In the genomic region with DNA sequence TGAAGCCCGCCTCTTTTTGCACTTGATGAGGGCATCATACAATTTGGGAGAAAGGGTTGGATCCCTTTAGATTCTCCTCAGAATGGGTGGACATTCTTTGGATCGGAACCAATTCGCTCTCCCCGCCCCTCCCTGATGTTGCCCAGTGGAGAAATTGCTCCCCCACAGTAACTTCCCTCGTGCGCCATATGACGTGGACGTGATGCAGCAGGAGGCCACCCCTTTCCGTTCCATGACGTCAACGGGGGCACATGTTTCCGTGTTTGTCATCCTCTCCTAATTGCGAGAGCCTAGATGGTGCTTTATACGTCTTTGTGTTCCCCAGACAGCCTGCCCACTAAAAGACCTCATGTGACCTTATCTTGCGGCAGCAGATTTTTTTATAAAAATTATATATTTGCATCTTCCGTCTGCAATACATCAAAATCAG, we compare ENCODE assay signal across 8 mouse cellular contexts. TPM values are rescaled to one million over a fixed set of nuclear protein-coding genes. Genes with fewer than 3 reads are reported as not detected.
DNase-seq lines count a peak whose midpoint lies in the region; ATAC-seq and TF ChIP-seq lines count a peak whose summit lies in the region.

No protein-coding gene starts in this region.

- peak; percentile 43; the same call in 1 of the 2 replicates for TF ChIP-seq POLR2A in cerebellum, adult 2 months (IDR thresholded peaks at IDR 0.05; ENCODE audit: borderline replicate concordance, insufficient read depth, low read length)
- TF ChIP-seq POLR2A in olfactory bulb, adult 2 months (IDR thresholded peaks at IDR 0.05; ENCODE audit: insufficient read depth, low read depth, low read length) = no peak

- peak overlapping the region; percentile 66 for H3K4me3 ChIP-seq in cerebellum, adult 2 months (replicated peaks; ENCODE audit: insufficient read depth, low read depth, low read length)
- peak overlapping the region; percentile 76 for H3K4me3 ChIP-seq in forebrain, postnatal 0 days (ENCODE audit: low read depth, low read length)
- H3K4me3 ChIP-seq in lung, embryonic 15.5 days = peak overlapping the region; percentile 72
- H3K4me3 ChIP-seq in olfactory bulb, adult 2 months (ENCODE audit: insufficient read depth, low read depth, low read length) = peak overlapping the region; percentile 78

- DNase-seq in MEL-GATA-1-ER (ENCODE audit: extremely low read depth, low read depth) = peak; percentile 96
- peak; percentile 91 to 93 for DNase-seq in cerebellum, adult 2 months
- DNase-seq in forebrain, postnatal 0 days = peak; percentile 93
- DNase-seq in heart, postnatal 4 days = peak; percentile 89
- DNase-seq in layer of hippocampus, adult 8-10 months (ENCODE audit: low spot score in 2 of 2) = peak; percentile 81 to 84
- DNase-seq in thymus, adult 18-20 months = peak; percentile 87 to 93

- H3K4me2 ChIP-seq in forebrain, postnatal 0 days (ENCODE audit: low read depth) = peak overlapping the region; percentile 88
- peak overlapping the region; percentile 65 for H3K4me2 ChIP-seq in lung, embryonic 15.5 days

- ATAC-seq in forebrain, postnatal 0 days = peak; percentile 83
- ATAC-seq in lung, embryonic 15.5 days (ENCODE audit: borderline replicate concordance, extremely low read depth, low FRiP score, low TSS enrichment) = peak; percentile 73; the same call in 1 of the 2 replicates

- no peaks in the 10 kb centered on the region for H3K27me3 ChIP-seq in cerebellum, adult 2 months (ENCODE audit: control insufficient read depth, insufficient read depth, low read length)
- no peaks in the 10 kb centered on the region for H3K27me3 ChIP-seq in forebrain, postnatal 0 days (ENCODE audit: insufficient read depth, low read length)
- no peaks in the 10 kb centered on the region for H3K27me3 ChIP-seq in lung, embryonic 15.5 days

- H3K36me3 ChIP-seq in forebrain, postnatal 0 days (ENCODE audit: insufficient read depth) = peaks cover 9% of the 10 kb centered on the region; the same call in 1 of the 2 replicates
- 0 out of 2 replicates have a peak, but pooled peaks cover 4% of the 10 kb centered on the region for H3K36me3 ChIP-seq in lung, embryonic 15.5 days

- WGBS in cerebellum, adult 2 months = under 1% methylated on average over 16 of the region's 16 CpGs
- WGBS in forebrain, postnatal 0 days = 3% methylated on average over 16 of the region's 16 CpGs
- WGBS in lung, embryonic 15.5 days = 1% methylated on average over 16 of the region's 16 CpGs
- under 1% methylated on average over 16 of the region's 16 CpGs for WGBS in olfactory bulb, adult 2 months

- H3K27ac ChIP-seq in cerebellum, adult 2 months (ENCODE audit: insufficient read depth, low read length) = peak overlapping the region; percentile 83
- peak overlapping the region; percentile 92 for H3K27ac ChIP-seq in forebrain, postnatal 0 days (ENCODE audit: low read depth, low read length)
- peak overlapping the region; percentile 89 for H3K27ac ChIP-seq in lung, embryonic 15.5 days
- H3K27ac ChIP-seq in olfactory bulb, adult 2 months (ENCODE audit: insufficient read depth, low read depth, low read length) = peak overlapping the region; percentile 85

- H3K9me3 ChIP-seq in forebrain, postnatal 0 days (ENCODE audit: low read length) = no peaks in the 10 kb centered on the region
- H3K9me3 ChIP-seq in lung, embryonic 15.5 days = no peaks in the 10 kb centered on the region

- H3K9ac ChIP-seq in forebrain, postnatal 0 days = peak overlapping the region; percentile 77
- H3K9ac ChIP-seq in lung, embryonic 15.5 days = peak overlapping the region; percentile 83

- peaks cover 2% of the 10 kb centered on the region; the same call in 1 of the 2 replicates for H3K4me1 ChIP-seq in cerebellum, adult 2 months (ENCODE audit: control insufficient read depth, insufficient read depth, low read length)
- peaks cover 4% of the 10 kb centered on the region; the same call in 1 of the 2 replicates for H3K4me1 ChIP-seq in forebrain, postnatal 0 days (ENCODE audit: insufficient read depth)
- peaks cover 11% of the 10 kb centered on the region; the same call in 1 of the 2 replicates for H3K4me1 ChIP-seq in lung, embryonic 15.5 days
- H3K4me1 ChIP-seq in olfactory bulb, adult 2 months (ENCODE audit: control insufficient read depth, insufficient read depth, low read length) = 0 out of 2 replicates have a peak, but pooled peaks cover 3% of the 10 kb centered on the region

- no peak for TF ChIP-seq CTCF in cerebellum, adult 2 months (IDR thresholded peaks at IDR 0.05; ENCODE audit: borderline replicate concordance, insufficient read depth, low read depth, low read length)
- no peak for TF ChIP-seq CTCF in forebrain, postnatal 0 days (IDR thresholded peaks at IDR 0.05; ENCODE audit: low read depth)
- no peak for TF ChIP-seq CTCF in olfactory bulb, adult 2 months (IDR thresholded peaks at IDR 0.05; ENCODE audit: insufficient read depth, low read depth, low read length)

RNA-seq across cellular contexts. Expression of a gene that starts 0.8 kb away (rescaled TPM):
- 42.8 and 43.5 TPM in 2 replicates for polyA plus RNA-seq in cerebellum, adult 2 months (2012; rRNA removed)
- total RNA-seq in forebrain, postnatal 0 days (2014; rRNA removed) = 42.6 and 42.7 TPM in 2 replicates
- polyA plus RNA-seq in forebrain, postnatal 0 days (2015; fragmentation: Nextera tagmentation; extraction: Ambion mirVana) = 58.4 and 61.5 TPM in 2 replicates
- total RNA-seq in heart, postnatal 4 days (2021) = 10 to 100 TPM; 43.1 to 43.9 TPM
- total RNA-seq in layer of hippocampus, adult 8-10 months (2022) = 10 to 100 TPM; 49.4 to 52.1 (median 50.4) TPM
- 56.1 and 59.9 TPM in 2 replicates for polyA plus RNA-seq in lung, embryonic 15.5 days (2015; fragmentation: Nextera tagmentation; extraction: Ambion mirVana)
- polyA plus RNA-seq in olfactory bulb, adult 2 months (2012; ENCODE audit: insufficient read depth, insufficient read length, low replicate concordance, missing spikeins) = not detected in 2 replicates

RNA-seq across cellular contexts. Expression of a gene that starts 0.9 kb away (rescaled TPM):
- polyA plus RNA-seq in cerebellum, adult 2 months (2012; rRNA removed) = 4.2 and 4.4 TPM in 2 replicates
- total RNA-seq in forebrain, postnatal 0 days (2014; rRNA removed) = 0.90 and 2.2 TPM in 2 replicates
- 2.3 and 3.4 TPM in 2 replicates for polyA plus RNA-seq in forebrain, postnatal 0 days (2015; fragmentation: Nextera tagmentation; extraction: Ambion mirVana)
- 1 to 10 TPM; 4.5 to 4.6 TPM for total RNA-seq in heart, postnatal 4 days (2021)
- total RNA-seq in layer of hippocampus, adult 8-10 months (2022) = 1 to 10 TPM; 2.7 to 6.0 (median 4.3) TPM
- polyA plus RNA-seq in lung, embryonic 15.5 days (2015; fragmentation: Nextera tagmentation; extraction: Ambion mirVana) = 3.0 and 3.7 TPM in 2 replicates
- polyA plus RNA-seq in olfactory bulb, adult 2 months (2012; ENCODE audit: insufficient read depth, insufficient read length, low replicate concordance, missing spikeins) = not detected in 2 replicates

Comparison
In these comparisons a context has a peak if more than half of its experiments do, and no peak if none do; other contexts are left out.
1. Peak in every context shown above with its lines: DNase-seq, ATAC-seq, H3K4me3 ChIP-seq and H3K27ac ChIP-seq.
2. RNA of a gene that starts 0.8 kb away (polyA plus RNA-seq): 58.4 to 61.5 TPM in forebrain, postnatal 0 days, 56.1 to 59.9 TPM in lung, embryonic 15.5 days and 42.8 to 43.5 TPM in cerebellum, adult 2 months; not detected in olfactory bulb, adult 2 months; every median in the first group is over 10 times any median in the second.